Mouse (Mus musculus) ovary, postnatal 10 days (tissue): ENCODE measurements around the gene Dynlt1a.
"Not testable (repeated sequence)": the region's sequence is repeated elsewhere in the genome, so short reads cannot be mapped to it uniquely, and the experiment has no call there.

ENCODE experiments used
- DNase-seq: peaks from one replicate; pipeline ENCODE4 v3.0.0; 2022; ENCODE audit warnings: low spot score

Gene Dynlt1a

DNA sequence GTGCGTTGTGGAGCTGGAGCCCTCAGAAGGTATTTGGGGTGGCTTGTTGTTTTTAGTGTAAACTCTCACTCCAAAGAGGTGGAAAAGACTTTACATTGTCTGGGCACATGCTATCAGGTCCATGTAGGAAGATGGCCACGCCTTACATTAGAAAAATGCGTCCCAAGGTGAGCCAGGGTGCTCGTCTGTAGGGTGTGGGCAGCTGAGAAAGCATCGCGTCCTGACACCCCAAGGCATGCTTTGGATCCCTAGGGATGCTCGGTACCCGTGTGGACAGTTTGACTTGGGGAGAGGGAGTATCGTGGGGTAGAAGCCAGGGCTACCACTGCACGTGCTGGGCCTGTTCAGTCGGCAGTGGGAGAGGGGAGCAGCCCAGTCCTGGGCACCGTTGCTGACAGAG lies 28.3 kb downstream of the Dynlt1a start:
- not testable (repeated sequence) for DNase-seq

DNA sequence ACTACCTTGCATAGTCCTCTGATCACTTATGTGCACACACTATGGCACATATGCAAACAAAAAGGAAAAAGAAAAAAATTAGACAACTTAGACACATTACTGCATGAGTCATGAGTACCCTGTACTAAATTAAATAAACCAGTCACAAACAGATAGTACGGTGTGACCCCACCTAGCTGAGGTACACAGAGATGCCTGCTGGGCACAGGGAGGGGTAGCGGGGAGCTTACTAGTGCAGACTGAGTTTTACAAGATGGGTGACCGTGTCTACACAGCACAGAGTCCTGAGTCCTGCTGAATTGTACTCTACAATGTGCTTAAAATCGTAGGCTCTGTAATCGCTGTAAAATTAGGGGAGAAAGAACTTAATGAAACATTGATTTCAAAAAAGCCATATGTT lies 31.1 kb downstream of the Dynlt1a start:
- DNase-seq, result not testable (repeated sequence)

DNA sequence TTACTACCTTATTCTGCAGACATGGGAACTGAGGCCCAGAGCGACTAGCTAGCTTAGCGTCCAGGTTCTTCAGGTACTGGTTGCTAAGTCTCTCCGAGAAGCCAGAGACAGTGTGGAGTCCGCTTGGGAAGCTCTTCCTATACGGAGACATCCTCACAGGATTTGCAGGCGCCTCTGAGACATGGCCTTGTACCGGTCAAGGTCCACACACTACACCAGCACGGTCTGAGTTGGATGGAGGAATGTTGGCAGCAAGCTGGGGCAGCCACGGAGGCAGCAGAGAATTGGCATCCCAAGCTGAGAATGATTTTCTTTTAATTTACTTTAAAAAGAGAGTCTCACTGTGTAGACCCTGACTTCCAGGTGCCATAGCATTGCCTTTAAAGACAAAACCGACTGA lies 34.2 kb downstream of the Dynlt1a start:
- DNase-seq, result not testable (repeated sequence)

DNA sequence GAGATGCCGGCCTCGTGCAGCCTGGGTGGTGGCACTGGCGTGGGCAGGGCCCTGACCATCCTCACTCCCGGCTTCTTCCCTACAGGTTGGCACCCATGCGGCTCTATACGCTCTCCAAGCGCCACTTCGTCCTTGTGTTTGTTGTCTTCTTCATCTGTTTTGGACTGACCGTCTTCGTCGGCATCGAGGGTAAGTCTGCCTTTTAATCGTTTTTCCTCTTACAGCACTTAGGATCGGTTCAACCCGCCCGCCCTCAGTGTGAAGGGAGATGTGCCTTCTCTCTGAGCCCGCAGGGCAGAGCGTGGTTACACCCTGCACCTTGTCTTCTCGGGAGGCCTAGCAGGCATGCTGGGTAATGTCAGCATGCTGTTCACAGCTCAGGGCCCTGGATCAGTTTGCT lies 36.8 kb downstream of the Dynlt1a start:
- DNase-seq, result not testable (repeated sequence)

DNA sequence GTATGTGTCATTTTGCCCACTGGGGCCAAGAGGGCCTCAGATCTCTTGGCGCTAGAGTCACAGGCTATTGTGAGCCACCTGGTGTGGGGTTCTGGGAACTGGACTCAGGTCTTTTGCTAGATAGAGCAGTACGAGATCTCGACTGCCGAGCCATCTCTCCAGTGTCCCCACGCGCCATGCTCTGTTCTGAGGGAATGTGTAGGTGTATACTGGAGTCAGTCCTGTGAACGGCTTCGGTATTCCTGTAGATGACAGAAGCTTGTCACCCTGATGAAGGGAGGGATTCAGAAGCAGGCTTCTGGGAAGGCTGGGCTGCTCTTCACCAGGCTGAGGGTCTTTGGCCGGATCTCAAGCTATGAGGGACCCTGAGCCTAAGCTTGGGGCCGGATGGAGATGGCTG lies 37.5 kb downstream of the Dynlt1a start:
- not testable (repeated sequence) for DNase-seq

DNA sequence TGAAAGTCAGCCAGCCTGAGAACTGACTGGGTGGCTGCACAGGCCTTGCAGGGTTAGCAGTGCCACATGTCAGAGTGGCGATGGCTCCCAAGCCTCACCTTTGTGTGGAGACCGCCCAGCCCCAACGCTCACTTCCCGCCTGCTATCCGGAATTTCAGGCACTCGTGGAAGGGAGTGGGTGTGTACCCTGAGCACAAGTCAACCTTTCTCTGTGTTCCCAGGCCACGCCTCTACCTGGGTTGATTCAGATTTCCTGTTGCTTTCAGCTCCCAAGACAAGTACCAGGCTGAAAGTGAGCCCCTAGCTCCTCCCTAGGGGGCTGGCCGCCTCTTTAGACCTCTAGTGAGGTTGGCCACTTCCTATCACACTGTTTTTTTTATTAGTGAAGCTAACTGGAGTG lies 38.1 kb downstream of the Dynlt1a start:
- DNase-seq, result not testable (repeated sequence)

DNA sequence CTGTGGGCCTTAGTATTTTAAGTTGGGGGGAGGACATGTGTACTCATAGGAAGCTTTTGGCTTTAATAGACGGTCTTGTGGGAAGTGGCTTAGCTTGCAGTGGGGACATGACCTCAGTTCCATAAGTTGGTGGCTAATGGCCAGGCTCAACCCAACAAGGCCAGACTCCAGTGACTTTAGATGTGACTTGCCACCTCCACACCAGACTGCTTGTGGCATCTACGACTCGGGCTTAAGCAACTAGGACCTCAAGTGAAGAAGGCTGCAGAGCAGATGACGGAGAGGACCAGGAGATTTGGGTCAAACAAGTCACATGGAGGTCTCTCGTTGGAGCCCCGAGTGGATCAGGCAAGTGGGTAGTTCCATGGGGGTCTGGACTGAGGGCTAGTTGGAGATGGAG lies 42.6 kb downstream of the Dynlt1a start:
- not testable (repeated sequence) for DNase-seq

DNA sequence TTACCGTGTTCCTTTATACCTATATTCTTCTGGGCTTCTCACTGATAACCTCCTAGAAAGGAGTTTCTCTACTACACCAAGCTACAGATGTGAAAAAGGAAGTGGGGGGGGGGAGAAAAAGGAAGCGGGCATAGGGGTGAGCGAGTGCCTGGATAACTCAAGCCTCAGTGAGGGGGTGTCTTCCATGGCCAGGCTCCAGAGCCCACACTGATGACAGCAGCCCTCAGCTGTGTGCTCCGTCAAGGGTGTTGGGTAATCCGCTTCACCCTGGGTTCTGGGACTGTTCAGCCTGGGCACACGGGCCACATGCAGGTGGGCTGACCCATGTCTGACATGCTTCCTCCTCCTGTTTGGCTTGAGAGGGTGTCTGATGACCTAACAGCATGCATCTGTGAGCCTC lies 45.3 kb downstream of the Dynlt1a start:
- not testable (repeated sequence) for DNase-seq

DNA sequence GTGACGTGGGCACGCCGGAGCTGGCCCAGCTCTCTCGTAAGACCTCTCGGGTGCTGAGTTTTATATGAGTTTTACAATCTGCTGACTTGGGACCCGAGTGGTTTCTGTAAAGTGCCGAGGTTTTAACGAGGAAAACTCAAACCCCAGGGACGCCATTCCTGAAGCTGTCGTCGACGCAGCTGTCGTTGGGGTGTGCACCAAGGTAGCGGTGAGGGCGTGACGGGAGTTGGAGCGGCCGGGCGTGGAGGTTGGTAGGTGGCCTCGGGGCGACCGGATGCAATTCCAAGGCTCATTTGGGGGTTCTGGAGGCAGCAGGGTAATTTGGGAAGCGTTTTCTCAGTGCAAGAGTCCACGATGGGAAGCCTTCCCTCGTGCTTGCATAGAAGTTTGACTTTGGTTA lies 46.5 kb downstream of the Dynlt1a start:
- DNase-seq, result not testable (repeated sequence)

DNA sequence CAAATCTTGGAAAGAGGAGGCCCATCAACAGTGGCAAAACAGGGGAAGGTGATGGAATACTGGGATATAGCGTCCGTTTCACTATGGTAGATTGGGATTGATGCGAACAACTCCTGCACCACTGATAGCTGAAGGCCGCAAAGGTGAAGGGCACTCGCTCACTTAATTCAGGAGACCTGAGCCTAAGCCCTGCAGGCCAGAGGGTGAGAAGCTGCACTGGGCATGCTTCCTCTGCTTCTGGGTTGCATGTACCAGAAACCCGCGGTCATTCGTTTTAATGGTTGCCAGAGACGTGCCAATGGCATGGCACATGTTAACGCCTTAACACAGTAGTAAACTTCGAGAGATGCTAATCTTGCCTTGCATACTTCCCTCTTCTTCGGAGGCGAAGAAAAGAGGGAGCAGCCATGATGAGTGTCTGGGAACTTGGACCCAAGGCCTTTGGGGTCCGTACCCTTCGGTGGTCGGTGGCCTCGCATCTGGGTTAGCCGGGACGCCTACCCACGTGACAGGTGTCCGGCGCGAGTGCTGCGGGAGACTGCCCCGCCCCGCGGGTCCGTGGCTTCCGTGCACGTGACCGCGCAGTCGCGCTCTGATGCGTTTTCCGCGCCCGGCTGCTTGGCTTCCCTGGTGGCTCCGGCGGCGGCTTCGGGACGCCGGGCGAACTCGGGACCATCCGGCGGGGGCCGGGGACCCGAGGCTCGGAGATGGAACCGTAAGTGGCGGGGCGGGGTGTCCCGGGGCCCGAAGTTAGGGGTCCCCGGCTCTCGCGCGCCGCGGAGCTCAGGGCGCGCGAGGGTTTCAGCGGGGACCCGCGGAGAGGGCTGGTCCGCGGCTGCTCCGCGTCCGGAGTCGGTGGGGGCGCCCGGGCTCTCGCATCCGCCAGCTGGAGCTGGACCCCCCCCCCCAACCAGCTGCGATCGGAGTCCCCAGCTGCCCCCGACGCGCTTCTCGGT lies 47.1 kb downstream of the Dynlt1a start:
- not testable (repeated sequence) for DNase-seq

DNA sequence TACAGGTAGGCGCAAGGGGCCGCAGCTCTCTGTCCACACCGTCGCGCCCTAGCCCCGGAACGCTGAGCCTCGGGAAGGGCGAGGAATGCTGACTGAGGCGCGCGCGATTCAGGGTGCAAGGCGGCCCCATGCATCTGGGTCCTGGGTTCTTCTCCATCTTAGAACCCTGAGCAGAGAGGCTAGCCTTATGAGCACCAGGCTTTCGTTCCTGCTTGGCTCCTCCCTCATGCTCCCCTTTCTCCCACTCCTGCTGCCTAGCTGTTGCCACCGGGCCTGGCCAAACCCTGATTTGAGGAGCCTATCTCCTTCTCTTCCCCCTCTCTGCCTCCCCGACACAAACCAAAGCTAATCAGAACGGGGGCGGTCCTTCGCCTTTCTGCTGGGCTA lies 60.2 kb downstream of the Dynlt1a start:
- not testable (repeated sequence) for DNase-seq

DNA sequence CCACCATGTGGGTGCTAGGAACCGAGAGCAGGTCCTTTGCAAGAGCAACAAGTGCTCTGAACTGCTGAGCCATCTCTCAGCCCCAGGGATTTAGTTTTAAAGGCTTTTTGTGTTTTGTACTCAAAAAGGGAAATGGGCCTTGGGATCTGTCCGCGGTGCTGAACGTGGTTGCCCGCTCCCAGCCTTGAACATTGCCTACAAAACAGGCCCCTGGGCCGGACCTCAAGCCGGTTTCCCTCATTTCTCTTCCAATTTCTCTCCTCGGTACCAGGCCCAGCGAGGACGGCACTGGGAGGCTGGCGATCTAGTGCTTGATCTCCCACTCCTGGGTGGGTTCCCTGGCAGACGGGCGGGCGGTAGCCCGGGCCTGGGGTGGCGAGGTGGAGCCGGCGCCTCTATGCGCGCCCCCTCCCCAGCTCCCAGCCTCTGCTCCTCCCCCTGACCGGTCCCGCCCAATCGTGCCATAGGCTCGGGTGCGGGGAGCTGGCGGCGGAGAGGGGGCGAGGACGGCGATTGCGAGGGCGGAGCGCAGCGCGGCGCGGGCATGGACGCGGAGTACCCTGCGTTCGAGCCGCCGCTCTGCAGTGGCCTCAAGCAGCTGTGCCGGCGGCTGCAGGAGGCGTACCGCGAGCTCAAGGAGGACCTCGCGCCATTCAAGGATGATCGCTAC lies 60.8 kb downstream of the Dynlt1a start, which contains the start of gene Tmem181a:
Gene Tmem181a, plus strand, starts transcription at position 461 of the 670 bp plus-strand sequence.
- DNase-seq, result not testable (repeated sequence)
